Mouse (Mus musculus) CD8-positive naive resting alpha-beta T cell, adult 2 months (primary cell): ENCODE measurements around the gene Gm9732.
"Not testable (repeated sequence)": the region's sequence is repeated elsewhere in the genome, so short reads cannot be mapped to it uniquely, and the experiment has no call there.

Experiments
- DNase-seq, 2 experiments: peaks; one replicate each; pipeline ENCODE4 v3.0.0; 2022; ENCODE audit warnings: low read depth in 2 of 2, low spot score in 2 of 2

Gene Gm9732

GRCm38 (mm10) chr14:43352944-43353343 lies 78.1 kb downstream of the Gm9732 start:
- DNase-seq, result not testable (repeated sequence)
